Comparison of ENCODE assay signal across 8 mouse cellular contexts in the genomic region with DNA sequence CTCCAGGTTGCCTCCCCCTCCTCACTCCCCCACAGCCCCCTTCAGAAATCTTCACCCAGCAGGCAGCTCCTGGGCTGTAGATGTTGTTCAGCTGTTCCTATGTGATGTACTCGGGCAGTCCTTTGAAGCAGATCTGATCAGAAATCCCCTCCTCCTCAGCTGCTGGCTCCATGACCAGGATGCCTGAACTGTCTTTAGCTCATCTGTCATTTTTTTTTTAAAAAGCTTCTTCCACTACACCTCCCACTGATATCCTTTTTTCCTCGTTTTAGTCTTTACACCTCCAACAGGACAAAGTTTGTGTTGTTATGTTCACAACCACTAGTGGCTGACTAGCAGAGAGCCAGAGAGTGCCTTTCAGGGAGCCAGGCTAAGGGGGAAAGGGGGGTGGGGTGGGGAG.
A peak's percentile ranks its signal among the peaks of the same experiment; 100 is the strongest.
DNase-seq lines count a peak whose midpoint lies in the region; ATAC-seq lines count a peak whose summit lies in the region.

No protein-coding gene starts in this region.

- H3K9me3 ChIP-seq in kidney, embryonic 16.5 days (ENCODE audit: low read length) = no peaks in the 10 kb centered on the region
- no peaks in the 10 kb centered on the region for H3K9me3 ChIP-seq in forebrain, embryonic 10.5 days
- no peaks in the 10 kb centered on the region for H3K9me3 ChIP-seq in intestine, embryonic 16.5 days (ENCODE audit: control insufficient read depth, low read length)
- H3K9me3 ChIP-seq in neural tube, embryonic 12.5 days = no peaks in the 10 kb centered on the region

- H3K27me3 ChIP-seq in kidney, embryonic 16.5 days (ENCODE audit: insufficient read depth, low read length) = peaks cover 9% of the 10 kb centered on the region; the same call in 1 of the 2 replicates
- H3K27me3 ChIP-seq in forebrain, embryonic 10.5 days (ENCODE audit: poor library complexity, severe bottlenecking) = peaks cover 50% of the 10 kb centered on the region
- 0 out of 2 replicates have a peak, but pooled peaks cover 5% of the 10 kb centered on the region for H3K27me3 ChIP-seq in intestine, embryonic 16.5 days (replicated peaks; ENCODE audit: control insufficient read depth, insufficient read depth, low read length)
- peaks cover 24% of the 10 kb centered on the region for H3K27me3 ChIP-seq in neural tube, embryonic 12.5 days (replicated peaks)

- no peaks in the 10 kb centered on the region for H3K36me3 ChIP-seq in kidney, embryonic 16.5 days (ENCODE audit: insufficient read depth, low read length)
- no peaks in the 10 kb centered on the region for H3K36me3 ChIP-seq in forebrain, embryonic 10.5 days (replicated peaks)
- H3K36me3 ChIP-seq in intestine, embryonic 16.5 days (ENCODE audit: control insufficient read depth, insufficient read depth, low read length) = no peaks in the 10 kb centered on the region
- no peaks in the 10 kb centered on the region for H3K36me3 ChIP-seq in neural tube, embryonic 12.5 days

- DNase-seq in kidney, adult 9 months = no peak
- no peak for DNase-seq in forebrain, embryonic 10.5 days (ENCODE audit: extremely low spot score, low spot score)
- DNase-seq in thymus, adult 18-20 months = no peak
- DNase-seq in cerebellum, adult 11-12 months = no peak
- no peak for DNase-seq in urinary bladder, postnatal 14 days (ENCODE audit: low spot score)

- H3K9ac ChIP-seq in kidney, embryonic 16.5 days (replicated peaks; ENCODE audit: low read length) = peak overlapping the region; percentile 90
- peak overlapping the region; percentile 84; the same call in 1 of the 2 replicates for H3K9ac ChIP-seq in intestine, embryonic 16.5 days (ENCODE audit: low read depth, low read length)
- peak overlapping the region; percentile 82 for H3K9ac ChIP-seq in neural tube, embryonic 12.5 days

- peak overlapping the region; percentile 16 for H3K27ac ChIP-seq in kidney, embryonic 16.5 days (ENCODE audit: low read length)
- no peak overlapping the region for H3K27ac ChIP-seq in forebrain, embryonic 10.5 days
- no peak overlapping the region for H3K27ac ChIP-seq in intestine, embryonic 16.5 days (ENCODE audit: low read length)
- no peak overlapping the region for H3K27ac ChIP-seq in neural tube, embryonic 12.5 days

- 8% methylated on average over 2 of the region's 2 CpGs for WGBS in kidney, embryonic 16.5 days
- 8% methylated on average over 2 of the region's 2 CpGs for WGBS in forebrain, embryonic 10.5 days
- 20% methylated on average over 2 of the region's 2 CpGs for whole genome bisulfite sequencing in intestine, embryonic 16.5 days
- WGBS in neural tube, embryonic 12.5 days = 4% methylated on average over 2 of the region's 2 CpGs

- H3K4me3 ChIP-seq in kidney, embryonic 16.5 days (ENCODE audit: low read length) = peak overlapping the region; percentile 85
- peak overlapping the region; percentile 72 for H3K4me3 ChIP-seq in forebrain, embryonic 10.5 days
- H3K4me3 ChIP-seq in intestine, embryonic 16.5 days (ENCODE audit: low read length) = peak overlapping the region; percentile 76
- H3K4me3 ChIP-seq in neural tube, embryonic 12.5 days = peak overlapping the region; percentile 65

- no peak for ATAC-seq in kidney, embryonic 16.5 days (ENCODE audit: low FRiP score, low TSS enrichment)
- no peak for ATAC-seq in intestine, embryonic 16.5 days
- ATAC-seq in neural tube, embryonic 12.5 days (ENCODE audit: low FRiP score, low read depth) = no peak

- H3K4me1 ChIP-seq in kidney, embryonic 16.5 days (ENCODE audit: insufficient read depth, low read length) = peaks cover 16% of the 10 kb centered on the region
- peaks cover 34% of the 10 kb centered on the region for H3K4me1 ChIP-seq in forebrain, embryonic 10.5 days
- H3K4me1 ChIP-seq in intestine, embryonic 16.5 days (ENCODE audit: control insufficient read depth, insufficient read depth, low read length) = 0 out of 2 replicates have a peak, but pooled peaks cover 2% of the 10 kb centered on the region
- H3K4me1 ChIP-seq in neural tube, embryonic 12.5 days = peaks cover 28% of the 10 kb centered on the region

- H3K4me2 ChIP-seq in kidney, embryonic 16.5 days (replicated peaks; ENCODE audit: low read depth, low read length) = peak overlapping the region; percentile 95
- H3K4me2 ChIP-seq in intestine, embryonic 16.5 days (ENCODE audit: low read depth, low read length) = peak overlapping the region; percentile 97
- H3K4me2 ChIP-seq in neural tube, embryonic 12.5 days (replicated peaks) = peak overlapping the region; percentile 89
